Mouse (Mus musculus): ENCODE measurements around the gene Isoc2a. TPM values are rescaled to one million over a fixed set of nuclear protein-coding genes. Genes with fewer than 3 reads are reported as not detected.

The Isoc2a gene
- 10 to 100 TPM; 11.3 to 12.6 TPM for total RNA-seq (2021)
- long read RNA-seq, experiment 1, result 0 reads
- long read RNA-seq, experiment 2, result 0 reads

DNA sequence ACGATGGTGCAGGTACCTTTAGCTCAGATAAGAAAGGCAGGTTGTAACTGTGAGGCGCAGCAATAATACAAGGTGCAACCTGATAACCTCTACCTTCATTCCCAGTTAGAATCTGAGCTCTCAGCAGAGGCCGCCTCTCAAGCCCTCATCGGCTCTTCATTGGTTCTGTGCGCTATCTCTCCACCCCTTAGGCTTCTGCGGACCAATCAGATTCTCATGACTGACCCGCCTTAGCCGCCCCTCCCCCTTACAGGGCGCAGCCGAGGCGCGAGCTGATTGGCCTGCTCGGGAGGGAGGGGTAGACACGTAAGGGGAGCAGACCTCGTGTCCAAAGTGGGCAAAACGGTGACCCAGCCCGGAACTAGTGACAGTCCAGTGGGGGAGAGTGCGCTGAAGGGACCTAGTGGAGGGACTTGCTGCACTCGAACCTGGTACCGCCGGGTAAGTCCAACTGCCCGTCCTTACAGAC, at the start of gene Isoc2a:
TSS of gene Isoc2a (plus strand) at position 401 of the 469 bp plus-strand sequence.
- intact Hi-C loops (cut with DNase I), result no loop called here

GRCm38 (mm10) chr7:4830476-4830875, 46.5 kb upstream of the Isoc2a start:
- TF ChIP-seq CTCF (IDR thresholded peaks at IDR 0.05), result no peak
- no peak for DNase-seq (ENCODE audit: extremely low spot score in 1 of 2, low spot score in 2 of 2)
- no peak overlapping the region for H3K4me3 ChIP-seq
- H3K27ac ChIP-seq, result no peak overlapping the region
- intact Hi-C loops (cut with DNase I), result no loop called here

More for the DNA sequence above, at the start of gene Isoc2a:
- peak within 1 kb of the TSS; percentile 62 for H3K4me3 ChIP-seq
- TF ChIP-seq CTCF (IDR thresholded peaks at IDR 0.05), result no peak
- peak; percentile 78 to 86 for DNase-seq (ENCODE audit: extremely low spot score in 1 of 2, low spot score in 2 of 2)
- peak within 1 kb of the TSS; percentile 71; the same call in 1 of the 2 replicates for H3K27ac ChIP-seq

DNA sequence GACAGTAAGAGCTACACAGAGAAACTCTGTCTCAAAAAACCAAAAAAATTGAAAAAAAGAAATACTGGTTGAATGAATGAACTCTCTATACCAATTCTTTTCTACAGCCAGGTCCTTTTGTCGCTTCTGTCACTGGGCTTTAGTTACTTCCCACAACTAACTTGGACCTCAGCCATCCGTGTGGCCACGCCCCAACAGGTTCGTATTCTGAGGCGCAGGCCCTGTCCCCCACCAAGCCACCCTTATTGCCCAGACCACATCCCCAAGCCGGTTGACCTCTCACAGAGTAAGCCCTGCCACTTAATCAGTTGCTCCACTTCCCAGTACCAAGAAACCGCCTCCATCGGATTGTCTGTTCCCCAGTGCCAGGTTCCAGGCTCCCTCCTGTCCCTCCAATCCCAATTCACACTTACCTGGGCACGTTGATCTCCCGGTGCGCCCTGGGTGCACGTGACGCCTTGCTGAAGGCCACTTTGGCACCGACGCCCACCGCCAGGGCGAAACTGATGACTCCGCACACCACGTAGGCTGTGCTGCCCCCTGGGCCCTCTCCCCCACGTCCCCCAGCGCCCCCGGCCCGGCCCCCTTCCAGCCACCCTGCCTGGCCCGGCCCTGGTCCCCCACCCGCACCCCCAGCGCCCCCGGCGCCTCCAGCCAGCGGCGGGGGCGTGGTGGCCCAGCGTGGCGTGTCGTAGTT, 41.2 kb upstream of the Isoc2a start:
- no peak for DNase-seq (ENCODE audit: extremely low spot score in 1 of 2, low spot score in 2 of 2)
- no peak overlapping the region for H3K27ac ChIP-seq
- H3K4me3 ChIP-seq, result peak overlapping the region; percentile 48
- intact Hi-C loops (cut with DNase I), result no loop called here
- TF ChIP-seq CTCF (IDR thresholded peaks at IDR 0.05), result no peak

GRCm38 (mm10) chr7:4836351-4836792, 40.6 kb upstream of the Isoc2a start:
- Histone ChIP-seq H3K4me3 (peak overlapping the region; percentile 48), H3K27ac (no peak overlapping the region)
- intact Hi-C loops (cut with DNase I), result no loop called here
- TF ChIP-seq CTCF (IDR thresholded peaks at IDR 0.05), result peak; percentile 58
- peak; percentile 56 to 61 for DNase-seq (ENCODE audit: extremely low spot score in 1 of 2, low spot score in 2 of 2)

DNA sequence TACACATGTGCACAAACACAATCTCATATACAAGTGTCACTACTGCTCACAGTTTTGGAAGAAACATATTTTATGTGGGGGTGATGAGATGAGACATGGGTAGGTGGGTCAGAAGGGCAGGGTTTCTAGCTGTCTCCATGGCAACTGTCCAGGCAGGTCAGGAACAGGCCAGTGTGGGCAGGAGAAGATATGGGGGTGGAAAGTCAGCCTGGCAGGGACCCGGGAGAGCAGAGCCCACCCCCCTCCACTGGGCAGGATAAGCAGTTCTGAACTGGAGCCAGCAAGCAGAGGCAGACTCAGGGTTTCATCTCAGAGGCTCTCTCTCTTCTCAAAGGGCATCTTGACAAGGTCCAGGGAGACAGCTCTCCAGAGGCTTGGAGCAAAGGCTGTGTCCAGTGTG, 39.3 kb upstream of the Isoc2a start:
- DNase-seq (ENCODE audit: extremely low spot score in 1 of 2, low spot score in 2 of 2), result no peak
- no peak overlapping the region for H3K4me3 ChIP-seq
- no peak overlapping the region for H3K27ac ChIP-seq
- intact Hi-C loops (cut with DNase I), result no loop called here
- no peak for TF ChIP-seq CTCF (IDR thresholded peaks at IDR 0.05)

DNA sequence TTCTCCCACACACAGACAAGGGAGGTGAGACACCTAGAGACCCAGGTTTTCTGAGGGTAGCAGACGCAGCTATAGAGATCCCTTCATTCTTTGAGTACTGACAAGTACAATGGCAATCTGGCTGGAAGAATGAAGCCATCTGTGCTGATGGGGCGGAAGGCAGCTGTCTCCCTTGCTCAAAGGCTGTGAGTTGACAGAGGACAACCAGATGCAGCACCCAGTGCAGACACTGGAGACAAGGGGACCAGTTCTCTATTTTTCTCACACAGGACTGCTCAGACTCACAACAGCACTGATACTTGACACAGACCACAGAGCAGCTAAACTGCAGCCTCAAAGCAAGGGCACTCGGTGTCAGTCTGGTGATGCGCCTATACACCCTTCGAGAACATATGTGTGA, 34.9 kb upstream of the Isoc2a start:
- TF ChIP-seq CTCF (IDR thresholded peaks at IDR 0.05), result no peak
- intact Hi-C loops (cut with DNase I), result loop anchor here (10.0 kb wide), 1 partner anchor 213 kb away; the partner anchor contains the start of gene Zfp580
- DNase-seq (ENCODE audit: extremely low spot score in 1 of 2, low spot score in 2 of 2), result peak in 1 of 2 experiments; percentile 30
- Histone ChIP-seq H3K4me3 (peak overlapping the region; percentile 55), H3K27ac (peak overlapping the region; percentile 96)

GRCm38 (mm10) chr7:4842634-4843131, 34.3 kb upstream of the Isoc2a start:
- Histone ChIP-seq H3K27ac (peak overlapping the region; percentile 96), H3K4me3 (peak overlapping the region; percentile 55)
- no peak for TF ChIP-seq CTCF (IDR thresholded peaks at IDR 0.05)
- peak; percentile 63 to 66 for DNase-seq (ENCODE audit: extremely low spot score in 1 of 2, low spot score in 2 of 2)
- intact Hi-C loops (cut with DNase I), result loop anchor here (10.0 kb wide), 1 partner anchor 212 kb away; the partner anchor contains the start of gene Zfp580

DNA sequence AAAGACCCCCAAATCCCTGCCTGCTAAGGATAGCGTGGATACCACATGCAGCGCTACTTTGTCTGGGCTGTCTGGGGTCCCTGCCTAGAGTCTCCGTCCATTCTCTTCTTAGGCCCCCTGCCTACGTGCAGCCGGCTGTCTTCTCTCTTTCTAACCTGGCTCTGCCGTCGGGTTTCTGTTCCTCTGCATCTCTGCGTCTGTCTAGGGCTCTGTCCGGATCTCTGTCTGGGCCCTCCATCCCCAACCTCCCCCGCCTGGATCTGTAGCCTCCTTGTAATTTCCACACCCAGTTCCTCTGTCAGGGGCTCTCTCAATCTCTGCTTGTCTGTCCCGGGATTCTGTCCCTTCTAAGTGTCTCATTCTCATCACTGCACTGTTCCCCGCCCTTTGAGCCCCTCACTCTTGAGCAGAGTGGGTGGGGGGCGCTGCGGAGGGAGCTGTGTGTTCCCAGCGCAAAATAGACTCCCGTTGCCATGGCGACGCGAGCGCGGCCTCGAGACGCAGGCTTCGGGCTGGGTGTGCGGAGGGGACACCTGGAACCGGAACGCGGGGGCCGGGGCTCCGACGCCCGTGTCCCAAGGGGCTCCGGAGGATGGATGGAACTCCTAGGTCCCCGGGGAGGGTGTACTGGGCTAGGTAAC, 33.2 kb upstream of the Isoc2a start:
- DNase-seq (ENCODE audit: extremely low spot score in 1 of 2, low spot score in 2 of 2), result peak; percentile 85 to 86
- Histone ChIP-seq H3K27ac (peak overlapping the region; percentile 96), H3K4me3 (peak overlapping the region; percentile 55)
- intact Hi-C loops (cut with DNase I), result loop anchor here (2.0 to 10.0 kb wide), 2 partner anchors 71 to 211 kb away; partner anchors contain the start of genes Zfp580 and Zfp628
- TF ChIP-seq CTCF (IDR thresholded peaks at IDR 0.05), result no peak

DNA sequence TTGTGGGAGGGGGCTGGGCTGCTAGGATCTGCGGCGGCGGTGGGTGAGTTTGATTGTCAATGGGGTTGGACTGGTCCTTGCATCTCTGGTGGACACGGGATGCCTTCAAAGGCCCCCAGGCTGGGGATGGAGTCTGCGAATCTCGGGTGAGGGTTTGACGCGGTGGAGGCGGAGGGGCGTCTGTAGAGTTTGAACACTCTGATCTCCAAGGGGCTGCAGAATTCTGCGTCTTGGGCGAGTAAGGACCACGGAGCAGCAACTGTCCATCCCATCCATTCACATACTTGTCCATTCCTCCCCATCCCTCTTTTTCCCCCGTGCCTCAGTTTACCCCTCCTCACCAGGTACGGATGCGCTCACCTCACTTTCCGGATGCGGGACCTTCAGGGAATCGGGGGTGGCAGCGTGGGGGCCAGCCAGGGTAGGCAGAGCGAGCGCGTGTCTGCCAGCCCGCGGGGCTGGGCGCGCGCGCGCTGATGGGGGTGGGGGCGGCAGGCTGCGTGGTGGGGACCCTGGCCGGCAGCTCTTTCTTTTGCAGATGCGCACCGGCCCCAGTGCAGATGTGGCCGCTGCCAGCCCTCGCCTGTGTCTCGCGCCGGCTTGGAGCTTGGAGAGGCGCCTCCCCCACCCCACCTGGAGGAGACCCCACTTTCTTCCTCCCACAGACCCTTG, 32.6 kb upstream of the Isoc2a start, which contains the start of gene Shisa7:
TSS of gene Shisa7 (minus strand) at position 452 of the 672 bp plus-strand sequence.
- Histone ChIP-seq H3K4me3 (peak within 1 kb of the TSS; percentile 55), H3K27ac (peak within 1 kb of the TSS; percentile 96)
- DNase-seq (ENCODE audit: extremely low spot score in 1 of 2, low spot score in 2 of 2), result peak in 1 of 2 experiments; percentile 54
- TF ChIP-seq CTCF (IDR thresholded peaks at IDR 0.05), result no peak
- intact Hi-C loops (cut with DNase I), result loop anchor here (2.0 to 10.0 kb wide), 2 partner anchors 70 to 210 kb away; partner anchors contain the start of genes Zfp580 and Zfp628

DNA sequence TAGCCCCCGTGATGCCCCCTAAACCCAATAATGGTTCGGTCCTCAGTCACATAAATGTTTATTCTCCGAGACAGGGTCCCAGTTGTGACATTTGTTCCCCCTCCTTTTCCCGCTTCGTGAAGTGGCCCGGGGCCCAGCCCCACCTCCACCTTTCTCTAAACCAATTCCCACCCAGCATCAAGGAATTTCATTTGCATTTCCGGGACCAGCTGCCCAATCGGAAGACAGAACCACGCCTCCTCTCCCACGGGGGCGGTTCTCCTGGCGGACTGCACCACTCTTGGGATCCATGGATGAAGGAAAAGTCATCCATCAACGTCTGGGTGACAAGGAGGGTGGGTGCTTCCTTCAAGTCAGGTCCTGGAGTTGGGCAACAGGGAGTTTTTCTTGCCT, 32.0 kb upstream of the Isoc2a start:
- peak; percentile 89 for DNase-seq (ENCODE audit: extremely low spot score in 1 of 2, low spot score in 2 of 2)
- H3K27ac ChIP-seq, result peak overlapping the region; percentile 96
- H3K4me3 ChIP-seq, result peak overlapping the region; percentile 55
- TF ChIP-seq CTCF (IDR thresholded peaks at IDR 0.05), result no peak
- intact Hi-C loops (cut with DNase I), result loop anchor here (2.0 to 10.0 kb wide), 2 partner anchors 70 to 210 kb away; partner anchors contain the start of genes Zfp580 and Zfp628

GRCm38 (mm10) chr7:4849372-4849771, 27.6 kb upstream of the Isoc2a start:
- Histone ChIP-seq H3K4me3 (no peak overlapping the region), H3K27ac (no peak overlapping the region)
- DNase-seq (ENCODE audit: extremely low spot score in 1 of 2, low spot score in 2 of 2), result no peak
- no peak for TF ChIP-seq CTCF (IDR thresholded peaks at IDR 0.05)
- intact Hi-C loops (cut with DNase I), result loop anchor here (10.0 kb wide), 1 partner anchor 205 kb away; the partner anchor contains the start of gene Zfp580

All from left cerebral cortex, adult 2 months (tissue).